Mouse (Mus musculus) testis, adult 2 months (tissue): ENCODE results near the gene Anxa4.
A peak's percentile ranks its signal among the peaks of the same experiment; 100 is the strongest.

Source experiments
- CTCF ChIP-seq: fragments of 200-500 bp; IDR thresholded peaks from 2 replicates; pipeline ENCODE4 v1.5.1; 2012; ENCODE audit warnings: low read depth, mild to moderate bottlenecking, inconsistent platforms, low read length, moderate library complexity; ENCODE audit not compliant: control insufficient read depth, insufficient read depth, insufficient replicate concordance
- POLR2A ChIP-seq: fragments of 200-500 bp; IDR thresholded peaks from 2 replicates; pipeline ENCODE4 v1.6.1; 2012; ENCODE audit warnings: low read depth, mild to moderate bottlenecking, inconsistent platforms, low read length, moderate library complexity; ENCODE audit not compliant: control insufficient read depth

- TF ChIP-seq POLR2A, result no peak
- peak; percentile 46; the same call in 1 of the 2 replicates for TF ChIP-seq CTCF
These were observed 98.9 kb downstream of the Anxa4 start for GRCm38 (mm10) chr6:86694465-86694864.
